Mouse (Mus musculus): Measurements from ENCODE around the gene Ctnna2.

DNA sequence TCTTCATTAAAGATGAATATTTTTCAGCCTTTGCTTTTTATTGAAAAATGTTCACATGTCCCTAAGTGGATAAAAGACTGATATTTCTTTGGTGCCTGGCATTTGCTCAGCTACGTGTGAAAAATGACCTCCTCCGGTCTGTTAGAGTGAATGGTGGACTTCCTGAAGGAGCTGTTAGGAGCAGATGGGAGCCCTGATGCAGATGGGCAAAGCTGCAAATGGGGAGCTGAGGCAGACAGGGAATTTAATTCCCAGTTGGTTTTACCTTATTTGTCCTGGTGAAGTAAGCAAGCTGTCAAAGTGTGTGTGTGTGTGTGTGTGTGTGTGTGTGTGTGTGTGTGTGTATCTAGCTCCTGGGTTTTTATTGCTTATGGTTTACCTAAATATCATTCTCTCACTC lies 966.3 kb downstream of the Ctnna2 start:
- no peak for TF ChIP-seq ZNF384 (IDR thresholded peaks at IDR 0.05; ENCODE audit: low read depth, low read length)
- no peak for TF ChIP-seq HCFC1 (IDR thresholded peaks at IDR 0.05; ENCODE audit: borderline replicate concordance, insufficient read depth, low read length)
- TF ChIP-seq MAFK (IDR thresholded peaks at IDR 0.05; ENCODE audit: insufficient read depth, low read depth, low read length): no peak
- no peak for TF ChIP-seq ZC3H11A (IDR thresholded peaks at IDR 0.05; ENCODE audit: borderline replicate concordance, low read depth, low read length)
- TF ChIP-seq CHD2 (IDR thresholded peaks at IDR 0.05; ENCODE audit: low read depth, low read length): no peak

Data from ES-E14 (cell line).